Mouse (Mus musculus): ENCODE results near the gene Litaf.
"Not testable (repeated sequence)": the region's sequence is repeated elsewhere in the genome, so short reads cannot be mapped to it uniquely, and the experiment has no call there.

Litaf gene

GRCm38 (mm10) chr16:11024841-11025240 lies 41.1 kb downstream of the Litaf start:
- ATAC-seq (ENCODE audit: insufficient number of reproducible peaks, low FRiP score, low TSS enrichment) = no peak

GRCm38 (mm10) chr16:11023618-11024017 lies 42.3 kb downstream of the Litaf start:
- ATAC-seq (ENCODE audit: insufficient number of reproducible peaks, low FRiP score, low TSS enrichment) = no peak

GRCm38 (mm10) chr16:11022113-11022489 lies 43.9 kb downstream of the Litaf start:
- no peak for ATAC-seq (ENCODE audit: insufficient number of reproducible peaks, low FRiP score, low TSS enrichment)

- no peak for ATAC-seq (ENCODE audit: insufficient number of reproducible peaks, low FRiP score, low TSS enrichment)
Measured at GRCm38 (mm10) chr16:11021403-11022112, 44.4 kb downstream of the Litaf start.

- ATAC-seq (ENCODE audit: insufficient number of reproducible peaks, low FRiP score, low TSS enrichment) = no peak
Measured at GRCm38 (mm10) chr16:11017807-11018595, 48.0 kb downstream of the Litaf start.

GRCm38 (mm10) chr16:11016353-11016752 lies 49.6 kb downstream of the Litaf start:
- ATAC-seq (ENCODE audit: insufficient number of reproducible peaks, low FRiP score, low TSS enrichment) = no peak

GRCm38 (mm10) chr16:11014407-11014806 lies 51.5 kb downstream of the Litaf start:
- no peak for ATAC-seq (ENCODE audit: insufficient number of reproducible peaks, low FRiP score, low TSS enrichment)

- not testable (repeated sequence) for ATAC-seq (ENCODE audit: insufficient number of reproducible peaks, low FRiP score, low TSS enrichment)
Measured at GRCm38 (mm10) chr16:11013464-11014147, 52.4 kb downstream of the Litaf start.

GRCm38 (mm10) chr16:11012571-11013463 lies 53.1 kb downstream of the Litaf start:
- no peak; the same call in 1 of the 2 replicates for ATAC-seq (ENCODE audit: insufficient number of reproducible peaks, low FRiP score, low TSS enrichment)

GRCm38 (mm10) chr16:11011939-11012338 lies 54.0 kb downstream of the Litaf start:
- no peak for ATAC-seq (ENCODE audit: insufficient number of reproducible peaks, low FRiP score, low TSS enrichment)

GRCm38 (mm10) chr16:11011206-11011605 lies 54.8 kb downstream of the Litaf start:
- ATAC-seq (ENCODE audit: insufficient number of reproducible peaks, low FRiP score, low TSS enrichment) = no peak

- ATAC-seq (ENCODE audit: insufficient number of reproducible peaks, low FRiP score, low TSS enrichment) = no peak
Measured at GRCm38 (mm10) chr16:11010270-11010669, 55.7 kb downstream of the Litaf start.

- no peak for ATAC-seq (ENCODE audit: insufficient number of reproducible peaks, low FRiP score, low TSS enrichment)
Measured at GRCm38 (mm10) chr16:11008162-11008991, 57.6 kb downstream of the Litaf start.

GRCm38 (mm10) chr16:11006100-11006499 lies 59.9 kb downstream of the Litaf start:
- ATAC-seq (ENCODE audit: insufficient number of reproducible peaks, low FRiP score, low TSS enrichment) = no peak

GRCm38 (mm10) chr16:11001703-11002659 lies 64.0 kb downstream of the Litaf start:
- ATAC-seq (ENCODE audit: insufficient number of reproducible peaks, low FRiP score, low TSS enrichment) = no peak

GRCm38 (mm10) chr16:10999809-11000208 lies 66.1 kb downstream of the Litaf start:
- no peak for ATAC-seq (ENCODE audit: insufficient number of reproducible peaks, low FRiP score, low TSS enrichment)

GRCm38 (mm10) chr16:10998224-10998623 lies 67.7 kb downstream of the Litaf start:
- no peak for ATAC-seq (ENCODE audit: insufficient number of reproducible peaks, low FRiP score, low TSS enrichment)

- no peak for ATAC-seq (ENCODE audit: insufficient number of reproducible peaks, low FRiP score, low TSS enrichment)
Measured at GRCm38 (mm10) chr16:10996576-10996975, 69.4 kb downstream of the Litaf start.

All from cerebellum, adult (tissue).